Mouse (Mus musculus) G1E (cell line): ENCODE results near the gene Orm3. TPM values are rescaled to one million over a fixed set of nuclear protein-coding genes. Genes with fewer than 3 reads are reported as not detected.

Experiments
- ATAC-seq: 2 replicates; pipeline ENCODE4 v1.8.0; 2016; ENCODE audit warnings: mild to moderate bottlenecking; ENCODE audit not compliant: insufficient number of reproducible peaks, poor library complexity, low FRiP score, severe bottlenecking; ENCODE audit errors: extremely low read depth
- DNase-seq: peaks from one replicate; pipeline ENCODE4 v3.0.0; 2012; ENCODE audit warnings: low spot score
- H3K27me3 ChIP-seq: 2 replicates; pipeline ENCODE4 v1.6.1; 2012; ENCODE audit warnings: mild to moderate bottlenecking, low read length, inconsistent platforms; ENCODE audit not compliant: insufficient read depth
- H3K36me3 ChIP-seq: replicated peaks from 2 replicates; pipeline ENCODE3; 2012; ENCODE audit warnings: mild to moderate bottlenecking, inconsistent platforms
- H3K4me1 ChIP-seq: 2 replicates; pipeline ENCODE4 v1.6.1; 2012; ENCODE audit warnings: low read depth, low read length, inconsistent platforms, mixed read lengths; ENCODE audit not compliant: insufficient read depth
- H3K4me3 ChIP-seq: 2 replicates; pipeline ENCODE4 v1.5.1; 2012; ENCODE audit warnings: low read depth, mild to moderate bottlenecking, inconsistent platforms, low read length, moderate library complexity, mixed read lengths
- H3K9me3 ChIP-seq: replicated peaks from 2 replicates; pipeline ENCODE4 v1.6.1; 2012; ENCODE audit warnings: inconsistent platforms
- CTCF ChIP-seq: IDR thresholded peaks from 2 replicates; pipeline ENCODE4 v1.5.1; 2012; ENCODE audit warnings: low read depth, low read length, inconsistent platforms, mixed read lengths
- GATA1 ChIP-seq: IDR thresholded peaks from 2 replicates; pipeline ENCODE4 v1.6.1; 2012; ENCODE audit warnings: borderline replicate concordance, low read length, inconsistent platforms, mixed read lengths
- GATA2 ChIP-seq: IDR thresholded peaks from 2 replicates; pipeline ENCODE4 v1.6.1; 2012; ENCODE audit warnings: low read depth, low read length, inconsistent platforms, borderline replicate concordance
- POLR2AphosphoS5 ChIP-seq: IDR thresholded peaks from 2 replicates; pipeline ENCODE4 v1.6.1; 2012; ENCODE audit warnings: low read depth, low read length, inconsistent platforms; ENCODE audit not compliant: insufficient replicate concordance
- TAL1 ChIP-seq: conservative IDR thresholded peaks from 2 replicates; pipeline ENCODE4 v1.6.1; 2012; ENCODE audit warnings: low read depth, low read length, inconsistent platforms, mixed read lengths
- polyA plus RNA-seq: library from polyadenylated mRNA; stranded (reverse); fragments of >175 nt; gene quantifications from 2 replicates; pipeline ENCODE4 v1.2.3, GENCODE M21; 2012
- total RNA-seq, 2 experiments: library from RNA; stranded (forward) in 1 of 2; stranded (reverse) in 1 of 2; fragments of 200-1000 nt in 1 of 2; fragments of >200 nt in 1 of 2; fragmentation: Nextera tagmentation in 1 of 2; gene quantifications; 2 replicates each; pipeline ENCODE4 v1.2.3; 2014 to 2017

The Orm3 gene
- total and polyA plus RNA-seq, 3 experiments: not detected

DNA sequence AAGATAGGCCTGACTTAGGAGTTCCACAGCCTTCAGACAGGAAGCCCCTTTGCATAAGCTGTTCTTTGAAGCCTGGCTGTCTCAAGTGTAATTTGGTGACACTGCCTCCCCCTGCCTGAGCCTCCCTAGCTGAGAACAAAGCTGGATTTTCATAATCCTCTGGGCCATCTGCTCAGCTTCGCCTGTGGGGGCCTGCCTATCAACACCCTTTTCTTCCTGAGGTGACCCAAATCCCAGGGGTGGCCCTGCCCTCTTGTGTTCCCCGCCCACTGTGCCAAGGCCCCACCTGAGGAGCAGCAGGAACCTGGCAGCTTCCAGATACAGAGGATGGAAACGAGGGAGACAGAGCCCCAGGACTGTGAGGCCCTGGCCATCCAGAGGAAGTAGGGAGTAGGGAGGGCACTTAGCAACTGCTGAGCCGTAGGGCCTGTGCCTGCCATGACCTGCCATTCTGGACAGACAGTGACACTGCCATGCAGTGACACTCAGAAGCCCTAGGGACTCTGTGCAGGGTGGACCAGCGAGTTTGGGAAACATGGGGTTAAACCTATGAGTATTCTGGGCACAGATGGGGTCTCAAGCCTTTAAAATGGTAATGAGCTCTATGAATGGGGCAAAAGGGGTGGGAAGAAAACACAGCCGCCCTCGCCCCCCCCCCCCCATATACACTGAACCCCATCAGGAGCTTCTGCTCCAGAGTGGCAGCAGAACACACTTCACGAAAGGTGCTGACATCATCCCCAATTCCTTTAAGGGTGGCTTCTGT lies 33.3 kb downstream of the Orm3 start:
- no peak for ATAC-seq
- Histone ChIP-seq H3K36me3 (no peaks in the 10 kb centered on the region), H3K4me1 (no peaks in the 10 kb centered on the region), H3K9me3 (peaks cover 81% of the 10 kb centered on the region), H3K4me3 (no peak overlapping the region), H3K27me3 (no peaks in the 10 kb centered on the region)
- no peak for DNase-seq
- TF ChIP-seq TAL1: no peak
- TF ChIP-seq CTCF: no peak
- no peak for TF ChIP-seq GATA1
- no peak for TF ChIP-seq GATA2
- no peak for TF ChIP-seq POLR2AphosphoS5

- Histone ChIP-seq H3K36me3 (no peaks in the 10 kb centered on the region), H3K4me3 (no peak overlapping the region), H3K4me1 (no peaks in the 10 kb centered on the region), H3K9me3 (peaks cover 86% of the 10 kb centered on the region), H3K27me3 (no peaks in the 10 kb centered on the region)
- TF ChIP-seq GATA2 (no peak), TAL1 (no peak), GATA1 (no peak), CTCF (no peak), POLR2AphosphoS5 (no peak)
- ATAC-seq: no peak
- DNase-seq: no peak
These were observed 34.0 kb downstream of the Orm3 start for GRCm38 (mm10) chr4:63389887-63390528.

- Histone ChIP-seq H3K9me3 (peaks cover 90% of the 10 kb centered on the region), H3K36me3 (no peaks in the 10 kb centered on the region)
These were observed 35.4 kb downstream of the Orm3 start for GRCm38 (mm10) chr4:63391322-63391721.

GRCm38 (mm10) chr4:63397981-63398537 lies 42.1 kb downstream of the Orm3 start:
- Histone ChIP-seq H3K4me1 (no peaks in the 10 kb centered on the region), H3K4me3 (no peak overlapping the region), H3K36me3 (no peaks in the 10 kb centered on the region), H3K9me3 (peaks cover 95% of the 10 kb centered on the region), H3K27me3 (no peaks in the 10 kb centered on the region)
- ATAC-seq (no peak), DNase-seq (no peak)
- TF ChIP-seq TAL1 (no peak), GATA2 (no peak), GATA1 (no peak), CTCF (no peak), POLR2AphosphoS5 (no peak)

More at GRCm38 (mm10) chr4:63391322-63391721, 35.4 kb downstream of the Orm3 start:
- Histone ChIP-seq H3K27me3 (no peaks in the 10 kb centered on the region), H3K4me1 (no peaks in the 10 kb centered on the region), H3K4me3 (no peak overlapping the region)
- DNase-seq (no peak), ATAC-seq (no peak)
- TF ChIP-seq GATA2: no peak
- TF ChIP-seq CTCF: no peak
- no peak for TF ChIP-seq TAL1
- TF ChIP-seq POLR2AphosphoS5: no peak
- no peak for TF ChIP-seq GATA1

DNA sequence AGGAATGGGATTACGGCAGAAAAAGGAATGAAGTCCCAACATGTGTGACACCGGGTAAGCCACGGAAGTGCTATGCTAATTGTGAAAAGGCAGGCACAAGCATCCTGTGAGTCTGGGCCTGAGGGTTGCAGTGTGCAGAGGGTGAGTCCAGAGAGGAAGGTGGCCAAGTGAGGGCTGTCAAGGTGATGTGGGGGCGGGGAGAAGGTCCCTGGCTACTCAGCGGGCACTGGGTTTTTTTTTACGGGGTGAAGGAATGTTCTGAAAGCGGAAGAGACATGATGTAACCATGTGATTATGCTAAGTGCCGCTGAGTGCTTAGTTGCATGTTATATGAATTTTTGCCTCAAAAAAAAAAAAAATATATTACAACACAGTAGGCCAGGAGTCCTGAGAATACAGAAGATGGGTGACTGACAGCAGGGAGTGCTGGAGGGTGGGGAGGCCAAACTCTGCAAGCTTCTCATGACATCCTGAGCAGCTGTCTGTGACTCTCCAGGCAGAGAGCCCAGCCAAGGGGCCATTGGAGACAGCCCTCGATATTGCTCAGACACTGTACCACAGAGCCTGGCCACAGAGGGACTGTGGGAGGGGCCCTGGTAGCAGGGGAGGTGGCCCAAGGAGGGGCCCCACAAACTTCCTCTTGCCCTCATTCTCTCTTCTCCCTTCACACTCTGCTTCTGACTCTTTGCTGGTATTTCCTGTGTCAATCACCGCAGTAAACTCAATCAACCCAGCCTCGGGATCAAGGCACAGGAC lies 43.1 kb downstream of the Orm3 start:
- DNase-seq (no peak), ATAC-seq (no peak)
- no peak overlapping the region for H3K4me3 ChIP-seq
- peaks cover 96% of the 10 kb centered on the region for H3K9me3 ChIP-seq
- H3K27me3 ChIP-seq: no peaks in the 10 kb centered on the region
- no peaks in the 10 kb centered on the region for H3K4me1 ChIP-seq
- TF ChIP-seq TAL1 (no peak), GATA2 (no peak), GATA1 (no peak), POLR2AphosphoS5 (no peak), CTCF (no peak)
- no peaks in the 10 kb centered on the region for H3K36me3 ChIP-seq
